Mouse (Mus musculus) limb, embryonic 10.5 days (tissue): ENCODE results near the gene Lif. TPM values are rescaled to one million over a fixed set of nuclear protein-coding genes. Genes with fewer than 3 reads are reported as not detected.
A peak's percentile ranks its signal among the peaks of the same experiment; 100 is the strongest.

Experiments
- DNase-seq: peaks from one replicate; pipeline ENCODE4 v3.0.0-alpha.2; 2017; ENCODE audit warnings: low spot score
- H3K27ac ChIP-seq: fragments of 300-500 bp; sonication (generic); 2 replicates; pipeline ENCODE4 v1.5.1; 2016; ENCODE audit warnings: mild to moderate bottlenecking
- H3K27me3 ChIP-seq: fragments of 300-500 bp; sonication (generic); 2 replicates; pipeline ENCODE4 v1.6.1; 2016; ENCODE audit warnings: low read depth, mild to moderate bottlenecking; ENCODE audit not compliant: poor library complexity, severe bottlenecking
- H3K36me3 ChIP-seq: fragments of 300-500 bp; sonication (generic); 2 replicates; pipeline ENCODE4 v1.6.1; 2016; ENCODE audit warnings: mild to moderate bottlenecking, moderate library complexity
- H3K4me1 ChIP-seq: fragments of 300-500 bp; sonication (generic); 2 replicates; pipeline ENCODE4 v1.6.1; 2016
- H3K4me3 ChIP-seq: fragments of 300-500 bp; sonication (generic); 2 replicates; pipeline ENCODE4 v1.5.1; 2016; ENCODE audit warnings: mild to moderate bottlenecking, moderate library complexity
- H3K9me3 ChIP-seq: fragments of 300-500 bp; sonication (generic); replicated peaks from 2 replicates; pipeline ENCODE4 v1.6.1; 2016; ENCODE audit warnings: mild to moderate bottlenecking
- WGBS: fragments of 180-500 bp; shearing (Covaris S2); methylation state at CpG from one replicate; pipeline ENCODE4 v1.1.7; 2016; 5-methylcytosine and 5-hydroxymethylcytosine counted together
- polyA plus RNA-seq: library from polyadenylated mRNA; unstranded; fragments of >200 nt; fragmentation: Nextera tagmentation; extraction: Ambion mirVana; gene quantifications from 2 replicates; pipeline ENCODE4 v1.2.1, GENCODE M21; 2016

Gene Lif
- polyA plus RNA-seq, 1 experiment from 2014 or later, result 0.06 TPM

- DNase-seq, result no peak
- H3K4me1 ChIP-seq, result peaks cover 31% of the 10 kb centered on the region
- 84% methylated on average over 5 of the region's 5 CpGs for WGBS
These were observed 399 bp downstream of the Lif start for GRCm38 (mm10) chr11:4257756-4258155.

GRCm38 (mm10) chr11:4258657-4259082 is 1.3 kb downstream of the Lif start:
- no peaks in the 10 kb centered on the region for H3K36me3 ChIP-seq
- H3K27me3 ChIP-seq, result peaks cover 11% of the 10 kb centered on the region; the same call in 1 of the 2 replicates
- no peaks in the 10 kb centered on the region for H3K9me3 ChIP-seq
- 1% methylated on average over 7 of the region's 7 CpGs for WGBS
- H3K4me3 ChIP-seq, result 0 out of 2 replicates have a peak overlapping the region, but pooled peaks have one; percentile 11
- no peak overlapping the region for H3K27ac ChIP-seq
- H3K4me1 ChIP-seq, result peaks cover 39% of the 10 kb centered on the region
- peak; percentile 89 for DNase-seq

More at GRCm38 (mm10) chr11:4257756-4258155, 399 bp downstream of the Lif start:
- no peak overlapping the region for H3K27ac ChIP-seq
- no peak overlapping the region for H3K4me3 ChIP-seq
- 0 out of 2 replicates have a peak, but pooled peaks cover 7% of the 10 kb centered on the region for H3K27me3 ChIP-seq
- H3K36me3 ChIP-seq, result no peaks in the 10 kb centered on the region
- no peaks in the 10 kb centered on the region for H3K9me3 ChIP-seq

GRCm38 (mm10) chr11:4260463-4261187 is 3.3 kb downstream of the Lif start:
- peaks cover 44% of the 10 kb centered on the region for H3K4me1 ChIP-seq
- peaks cover 30% of the 10 kb centered on the region for H3K27me3 ChIP-seq
- no peak for DNase-seq
- WGBS, result 67% methylated on average over 14 of the region's 14 CpGs
- no peak overlapping the region for H3K4me3 ChIP-seq
- H3K36me3 ChIP-seq, result no peaks in the 10 kb centered on the region
- H3K27ac ChIP-seq, result peak overlapping the region; percentile 47; the same call in 1 of the 2 replicates
- no peaks in the 10 kb centered on the region for H3K9me3 ChIP-seq

GRCm38 (mm10) chr11:4261188-4261494 is 3.8 kb downstream of the Lif start:
- peaks cover 48% of the 10 kb centered on the region for H3K4me1 ChIP-seq
- DNase-seq, result peak; percentile 55
- H3K9me3 ChIP-seq, result no peaks in the 10 kb centered on the region
- peak overlapping the region; percentile 32 for H3K27ac ChIP-seq
- H3K27me3 ChIP-seq, result peaks cover 35% of the 10 kb centered on the region
- 55% methylated on average over 7 of the region's 7 CpGs for WGBS
- no peaks in the 10 kb centered on the region for H3K36me3 ChIP-seq
- no peak overlapping the region for H3K4me3 ChIP-seq

GRCm38 (mm10) chr11:4261969-4262368 is 4.6 kb downstream of the Lif start:
- Histone ChIP-seq H3K36me3 (no peaks in the 10 kb centered on the region), H3K4me1 (peaks cover 56% of the 10 kb centered on the region), H3K4me3 (no peak overlapping the region), H3K27ac (no peak overlapping the region), H3K9me3 (no peaks in the 10 kb centered on the region), H3K27me3 (peaks cover 43% of the 10 kb centered on the region)
- 53% methylated on average over 5 of the region's 5 CpGs for WGBS
- DNase-seq, result peak; percentile 31

- peak; percentile 31 for DNase-seq
- Histone ChIP-seq H3K4me1 (peaks cover 61% of the 10 kb centered on the region), H3K4me3 (no peak overlapping the region), H3K9me3 (no peaks in the 10 kb centered on the region), H3K36me3 (no peaks in the 10 kb centered on the region), H3K27ac (peak overlapping the region; percentile 12; the same call in 1 of the 2 replicates), H3K27me3 (peaks cover 52% of the 10 kb centered on the region)
- WGBS, result 18% methylated on average over 7 of the region's 7 CpGs
These were observed 5.5 kb downstream of the Lif start for GRCm38 (mm10) chr11:4262847-4263246.

GRCm38 (mm10) chr11:4263296-4263695 is 5.9 kb downstream of the Lif start:
- peak; percentile 30 for DNase-seq
- 26% methylated on average over 1 of the region's 1 CpGs for WGBS
- Histone ChIP-seq H3K27me3 (peaks cover 57% of the 10 kb centered on the region), H3K9me3 (no peaks in the 10 kb centered on the region), H3K36me3 (no peaks in the 10 kb centered on the region), H3K4me3 (no peak overlapping the region), H3K27ac (peak overlapping the region; percentile 12; the same call in 1 of the 2 replicates), H3K4me1 (peaks cover 61% of the 10 kb centered on the region)

- Histone ChIP-seq H3K36me3 (no peaks in the 10 kb centered on the region), H3K27ac (no peak overlapping the region), H3K9me3 (no peaks in the 10 kb centered on the region), H3K4me3 (no peak overlapping the region), H3K4me1 (peaks cover 57% of the 10 kb centered on the region), H3K27me3 (peaks cover 64% of the 10 kb centered on the region)
- WGBS, result 74% methylated on average over 7 of the region's 7 CpGs
- no peak for DNase-seq
These were observed 6.7 kb downstream of the Lif start for GRCm38 (mm10) chr11:4264066-4264465.

GRCm38 (mm10) chr11:4266271-4267201 is 9.2 kb downstream of the Lif start:
- Histone ChIP-seq H3K4me1 (peaks cover 49% of the 10 kb centered on the region), H3K27me3 (peaks cover 89% of the 10 kb centered on the region), H3K36me3 (no peaks in the 10 kb centered on the region), H3K4me3 (peak overlapping the region; percentile 63), H3K9me3 (no peaks in the 10 kb centered on the region), H3K27ac (peak overlapping the region; percentile 77)
- under 1% methylated on average over 61 of the region's 61 CpGs for WGBS
- peak; percentile 65 for DNase-seq

- peak overlapping the region; percentile 63 for H3K4me3 ChIP-seq
- H3K27me3 ChIP-seq, result peaks cover 90% of the 10 kb centered on the region
- 3% methylated on average over 13 of the region's 13 CpGs for WGBS
- H3K4me1 ChIP-seq, result peaks cover 42% of the 10 kb centered on the region
- DNase-seq, result no peak
- H3K36me3 ChIP-seq, result no peaks in the 10 kb centered on the region
- H3K9me3 ChIP-seq, result no peaks in the 10 kb centered on the region
- peak overlapping the region; percentile 77; the same call in 1 of the 2 replicates for H3K27ac ChIP-seq
These were observed 9.8 kb downstream of the Lif start for GRCm38 (mm10) chr11:4267202-4267578.

GRCm38 (mm10) chr11:4268500-4268899 is 11.1 kb downstream of the Lif start:
- 85% methylated on average over 6 of the region's 6 CpGs for WGBS
- no peak overlapping the region for H3K27ac ChIP-seq
- H3K9me3 ChIP-seq, result no peaks in the 10 kb centered on the region
- peaks cover 29% of the 10 kb centered on the region for H3K4me1 ChIP-seq
- no peak for DNase-seq
- H3K27me3 ChIP-seq, result peaks cover 80% of the 10 kb centered on the region
- H3K36me3 ChIP-seq, result no peaks in the 10 kb centered on the region
- H3K4me3 ChIP-seq, result no peak overlapping the region

- Histone ChIP-seq H3K4me3 (no peak overlapping the region), H3K27me3 (peaks cover 62% of the 10 kb centered on the region), H3K4me1 (peaks cover 22% of the 10 kb centered on the region), H3K36me3 (no peaks in the 10 kb centered on the region), H3K9me3 (no peaks in the 10 kb centered on the region), H3K27ac (0 out of 2 replicates have a peak overlapping the region, but pooled peaks have one; percentile 31)
- DNase-seq, result no peak
- WGBS, result 28% methylated on average over 20 of the region's 20 CpGs
These were observed 13.5 kb downstream of the Lif start for GRCm38 (mm10) chr11:4270744-4271459.
